9 mouse cellular contexts compared by ENCODE assay signal in the genomic region with DNA sequence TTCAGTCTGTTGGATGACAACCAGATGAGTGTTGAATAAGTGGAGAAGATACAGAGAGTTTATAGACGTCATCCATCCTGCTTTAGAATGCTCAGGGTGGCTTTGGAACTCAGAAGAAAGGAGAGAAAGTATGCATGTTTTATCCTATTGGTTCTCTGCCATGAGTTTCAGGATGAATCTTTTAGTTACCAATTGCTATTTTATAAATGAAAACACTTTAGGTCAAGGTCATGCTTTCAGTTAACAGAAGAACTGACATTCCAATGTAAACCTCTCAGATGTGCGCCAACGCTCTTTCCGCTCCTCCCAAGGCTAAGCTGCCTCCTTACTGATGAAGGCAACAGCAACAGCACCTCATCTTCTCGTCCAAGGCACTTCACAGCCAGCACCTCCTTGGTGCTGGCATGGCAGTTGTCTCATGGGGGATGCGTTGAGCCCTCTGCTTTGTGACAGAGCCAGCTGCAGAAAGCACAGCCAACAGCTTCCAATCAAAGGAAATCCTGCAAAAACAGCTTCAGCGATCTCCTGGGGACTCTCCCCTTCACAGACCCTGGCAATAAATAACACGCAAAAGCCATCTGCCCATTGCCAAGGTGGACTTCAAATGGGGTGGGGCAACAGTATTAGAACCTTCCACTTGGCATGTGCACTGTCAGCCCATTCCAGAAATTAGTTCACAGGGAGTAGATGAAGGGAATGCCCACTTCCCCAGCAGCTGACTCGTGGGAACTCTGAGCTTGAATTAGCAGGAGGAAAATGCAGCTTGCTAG.
A peak's percentile ranks its signal among the peaks of the same experiment; 100 is the strongest.
DNase-seq lines count a peak whose midpoint lies in the region; ATAC-seq and TF ChIP-seq lines count a peak whose summit lies in the region.
"Had no signal": no experiment of that assay in that cellular context is flagged by ENCODE, and none has a peak within 500 bp of the region (broad histone marks: within the 10 kb centered on the region; RNA-seq: fewer than 3 reads in every experiment).

No protein-coding gene starts in this region.

- 47% methylated on average over 9 of the region's 9 CpGs for WGBS in spleen, adult 2 months
- WGBS in intestine, embryonic 16.5 days = 40% methylated on average over 9 of the region's 9 CpGs

- H3K27me3 ChIP-seq in spleen, adult 2 months (ENCODE audit: control insufficient read depth, insufficient read depth, low read length) = no peaks in the 10 kb centered on the region
- H3K27me3 ChIP-seq in intestine, embryonic 16.5 days (replicated peaks; ENCODE audit: control insufficient read depth, insufficient read depth, low read length) = no peaks in the 10 kb centered on the region
- H3K27me3 ChIP-seq in megakaryocyte, embryonic 14.5 days (replicated peaks) = no peaks in the 10 kb centered on the region

- intact Hi-C loops in gastrocnemius, postnatal 14 days (cut with DNase I; ENCODE audit: low total_unique reads) = no loop called here

- ATAC-seq in intestine, embryonic 16.5 days = peak; percentile 53; the same call in 1 of the 2 replicates

- peak overlapping the region; percentile 61 for H3K27ac ChIP-seq in spleen, adult 2 months (ENCODE audit: insufficient read depth, low read length)
- H3K27ac ChIP-seq in intestine, embryonic 16.5 days (ENCODE audit: low read length) = peak overlapping the region; percentile 87

- H3K4me1 ChIP-seq in spleen, adult 2 months (ENCODE audit: control insufficient read depth, insufficient read depth, insufficient read length) = no peaks in the 10 kb centered on the region
- H3K4me1 ChIP-seq in intestine, embryonic 16.5 days (ENCODE audit: control insufficient read depth, insufficient read depth, low read length) = peaks cover 12% of the 10 kb centered on the region
- H3K4me1 ChIP-seq in megakaryocyte, embryonic 14.5 days = peaks cover 79% of the 10 kb centered on the region

- H3K9me3 ChIP-seq in intestine, embryonic 16.5 days (ENCODE audit: control insufficient read depth, low read length) = no peaks in the 10 kb centered on the region
- H3K9me3 ChIP-seq in megakaryocyte, embryonic 14.5 days = no peaks in the 10 kb centered on the region

- H3K4me2 ChIP-seq in intestine, embryonic 16.5 days (ENCODE audit: low read depth, low read length) = peak overlapping the region; percentile 43

- peak; percentile 52 for DNase-seq in gastrocnemius, adult 18-20 months (ENCODE audit: low spot score)
- no peak for DNase-seq in gastrocnemius, postnatal 14 days
- no peak for DNase-seq in spleen, adult 2 months (ENCODE audit: low read depth in 1 of 2, low spot score in 2 of 2)
- no peak for DNase-seq in spleen, postnatal 14 days (ENCODE audit: low spot score in 2 of 2)
- no peak for DNase-seq in cerebellum, adult 8-10 months
- no peak for DNase-seq in frontal cortex, postnatal 14 days (ENCODE audit: low spot score in 2 of 2)

- peak overlapping the region; percentile 11; the same call in 1 of the 2 replicates for H3K9ac ChIP-seq in intestine, embryonic 16.5 days (ENCODE audit: low read depth, low read length)

- no peaks in the 10 kb centered on the region for H3K36me3 ChIP-seq in spleen, adult 2 months (ENCODE audit: control insufficient read depth, insufficient read depth, low read length)
- H3K36me3 ChIP-seq in intestine, embryonic 16.5 days (ENCODE audit: control insufficient read depth, insufficient read depth, low read length) = no peaks in the 10 kb centered on the region
- H3K36me3 ChIP-seq in megakaryocyte, embryonic 14.5 days (replicated peaks; ENCODE audit: low read length) = no peaks in the 10 kb centered on the region

- no peak overlapping the region for H3K4me3 ChIP-seq in spleen, adult 2 months (ENCODE audit: extremely low read depth, insufficient read depth, insufficient read length)
- H3K4me3 ChIP-seq in intestine, embryonic 16.5 days (ENCODE audit: low read length) = no peak overlapping the region; the same call in 1 of the 2 replicates
- H3K4me3 ChIP-seq in megakaryocyte, embryonic 14.5 days (replicated peaks) = peak overlapping the region; percentile 91
- H3K4me3 ChIP-seq: erythroblast, embryonic 14.5 days had no signal

- no peak for TF ChIP-seq CTCF in spleen, adult 2 months (IDR thresholded peaks at IDR 0.05; ENCODE audit: extremely low read depth, insufficient read depth, insufficient read length, insufficient replicate concordance)

- TF ChIP-seq POLR2A in spleen, adult 2 months (IDR thresholded peaks at IDR 0.05; ENCODE audit: low read depth, low read length) = no peak
